Mouse (Mus musculus): ENCODE data around the gene Ctsll3.

Gene Ctsll3

DNA sequence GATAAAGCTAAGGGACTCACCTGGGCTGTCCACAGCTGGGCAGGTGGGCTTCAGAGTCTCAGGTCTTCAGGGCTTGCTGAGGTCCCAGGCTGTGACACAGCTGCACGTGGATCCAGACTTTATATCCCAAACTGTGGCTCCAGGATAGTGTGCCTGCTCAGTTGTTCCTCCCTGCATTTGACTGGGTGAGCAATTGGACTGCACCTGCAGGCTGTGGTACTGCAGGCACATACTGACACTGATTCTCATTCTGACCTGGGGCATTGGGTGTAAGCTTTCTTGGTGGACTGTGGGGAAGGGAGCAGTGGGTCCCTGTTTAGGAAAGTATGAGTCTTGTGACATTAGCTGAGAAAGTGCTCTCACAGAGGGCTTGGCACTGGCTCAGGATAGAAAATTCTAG is at the start of gene Ctsll3:
Gene Ctsll3, minus strand, starts transcription at position 101 of the 400 bp plus-strand sequence.
- DNase-seq (ENCODE audit: low read depth, low spot score), result no peak

GRCm38 (mm10) chr13:60848241-60849120 is 45.8 kb upstream of the Ctsll3 start:
- no peak for DNase-seq (ENCODE audit: low read depth, low spot score)

DNA sequence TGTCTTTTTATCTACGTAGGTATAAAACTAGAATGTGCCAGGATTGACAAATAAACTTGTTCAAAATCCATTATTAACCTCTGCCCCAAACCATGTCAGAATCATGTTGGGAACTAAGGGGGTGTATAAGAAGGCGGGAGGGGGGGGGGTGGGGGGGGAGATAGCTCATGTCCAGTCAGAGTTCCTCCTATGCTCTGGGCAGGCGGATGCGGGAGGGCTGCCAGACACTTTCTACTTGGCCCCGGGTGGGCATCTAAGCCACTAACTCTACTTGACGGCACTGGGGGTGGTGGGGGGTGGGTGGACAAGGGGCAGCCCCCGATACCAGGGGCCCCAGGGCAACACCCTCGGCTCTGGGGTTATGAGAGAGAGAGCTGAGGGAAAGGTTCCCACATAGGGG is 40.5 kb upstream of the Ctsll3 start:
- no peak for DNase-seq (ENCODE audit: low read depth, low spot score)

- DNase-seq (ENCODE audit: low read depth, low spot score), result no peak
These were observed 40.1 kb upstream of the Ctsll3 start for GRCm38 (mm10) chr13:60842703-60843102.

GRCm38 (mm10) chr13:60839353-60839902 is 36.8 kb upstream of the Ctsll3 start:
- no peak for DNase-seq (ENCODE audit: low read depth, low spot score)

DNA sequence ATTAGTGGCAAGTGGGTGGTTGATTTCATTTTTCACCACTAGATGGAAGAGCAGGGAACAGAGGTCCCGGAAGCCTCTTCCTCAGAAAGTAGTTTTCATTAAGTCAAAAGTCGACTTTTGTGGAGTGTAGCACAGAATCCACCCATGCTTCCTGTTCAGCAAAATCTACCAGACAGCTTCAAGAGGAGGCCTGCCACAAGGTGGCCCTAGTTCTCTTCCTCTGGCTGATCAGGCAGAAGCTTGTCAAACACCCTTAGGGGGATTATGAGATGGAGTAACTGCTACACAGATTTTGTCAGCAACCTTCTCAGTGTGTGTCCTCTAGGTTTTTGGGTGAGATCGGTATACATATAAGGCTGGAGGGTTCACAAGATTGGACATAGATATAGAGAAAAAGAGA is 23.4 kb upstream of the Ctsll3 start:
- no peak for DNase-seq (ENCODE audit: low read depth, low spot score)

DNA sequence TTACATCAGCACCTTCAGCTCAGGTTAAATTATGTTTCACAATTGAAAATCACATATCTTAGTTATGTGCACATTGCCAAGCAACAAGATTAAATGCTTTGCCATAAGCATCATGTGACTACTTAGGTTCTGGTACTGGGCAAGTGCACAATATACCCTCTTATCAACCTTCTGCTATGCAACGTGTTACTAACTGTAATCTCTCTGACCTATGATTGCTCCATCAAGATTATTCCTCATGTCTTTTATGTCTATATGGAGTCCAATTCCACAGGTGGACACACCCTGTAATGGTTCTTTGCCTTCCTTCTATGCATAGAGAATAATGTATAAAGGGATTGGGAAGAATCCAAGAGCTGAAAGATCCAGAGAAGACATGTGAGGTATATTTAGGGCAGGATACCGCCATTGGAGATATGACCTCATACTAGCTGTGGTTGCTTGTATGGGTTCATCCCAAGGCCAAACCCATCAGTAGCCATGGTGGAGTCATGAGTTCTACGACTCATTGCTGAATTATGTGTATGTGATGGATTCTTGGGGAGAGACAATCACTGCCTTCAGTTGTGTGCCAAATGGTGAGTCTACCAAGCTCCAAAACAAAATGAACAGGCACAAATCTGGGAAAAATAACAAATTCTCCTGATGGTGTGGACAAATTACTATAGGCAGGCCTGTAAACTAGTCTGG is 18.0 kb upstream of the Ctsll3 start:
- no peak for DNase-seq (ENCODE audit: low read depth, low spot score)

GRCm38 (mm10) chr13:60819469-60819868 is 16.8 kb upstream of the Ctsll3 start:
- no peak for DNase-seq (ENCODE audit: low read depth, low spot score)

GRCm38 (mm10) chr13:60813722-60814121 is 11.1 kb upstream of the Ctsll3 start:
- DNase-seq (ENCODE audit: low read depth, low spot score), result no peak

DNA sequence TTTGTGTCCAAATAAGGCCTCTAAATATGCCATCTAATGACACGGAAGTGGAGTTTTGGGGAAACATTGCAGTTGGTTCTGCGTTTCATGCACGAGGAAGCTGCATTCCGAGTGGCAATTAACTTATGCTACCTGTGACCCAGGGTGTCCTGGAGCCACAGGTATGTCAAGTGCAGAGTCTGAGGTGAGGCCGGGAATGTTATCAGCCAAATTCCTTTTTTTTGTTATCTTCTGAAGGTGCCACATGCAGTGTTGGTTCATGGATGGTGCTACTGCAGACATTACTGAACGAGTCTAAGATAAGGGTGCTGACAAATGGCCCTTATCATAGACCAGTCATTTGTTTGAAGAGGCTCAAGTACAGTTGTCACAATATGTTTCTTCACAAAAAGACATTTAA is 10.1 kb upstream of the Ctsll3 start:
- DNase-seq (ENCODE audit: low read depth, low spot score), result no peak

DNA sequence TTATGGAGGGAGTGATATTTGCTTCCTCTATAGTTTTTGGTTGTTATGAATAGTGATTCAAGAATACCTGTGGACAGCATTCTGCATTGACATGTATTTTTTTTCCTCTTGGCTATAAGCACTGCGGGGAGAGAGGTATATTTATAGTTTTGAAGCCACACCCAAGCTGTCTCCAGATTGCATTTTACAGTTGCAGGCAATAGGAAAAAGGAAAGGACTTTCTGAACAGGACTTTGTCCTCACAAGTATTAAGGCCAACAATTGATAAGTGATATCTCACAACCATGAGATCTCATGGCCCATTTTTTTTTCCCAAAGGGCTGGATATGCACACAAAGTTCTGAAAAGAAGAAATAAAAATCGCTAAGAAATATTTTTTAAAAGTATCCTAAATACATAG is 7.0 kb upstream of the Ctsll3 start:
- DNase-seq (ENCODE audit: low read depth, low spot score), result no peak

GRCm38 (mm10) chr13:60789466-60789865 is 13.2 kb downstream of the Ctsll3 start:
- DNase-seq (ENCODE audit: low read depth, low spot score), result no peak

DNA sequence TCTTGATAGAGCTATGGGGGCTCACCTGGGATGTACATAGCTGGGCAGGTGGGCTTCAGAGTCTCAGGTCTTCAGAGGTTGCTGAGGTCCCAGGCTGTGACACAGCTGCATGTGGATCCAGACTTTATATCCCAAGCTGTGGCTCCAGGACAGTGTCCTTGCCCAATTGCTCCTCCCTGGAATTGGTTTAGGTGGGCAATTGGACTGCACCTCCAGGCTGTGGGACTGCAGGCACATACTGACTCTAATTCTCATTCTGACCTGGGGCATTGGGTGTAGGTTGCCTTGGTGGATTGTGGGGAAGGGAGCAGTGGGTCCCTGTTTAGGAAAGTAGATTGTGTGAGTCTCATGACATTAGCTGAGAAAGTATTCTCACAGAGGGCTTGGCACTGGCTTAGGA is 16.4 kb downstream of the Ctsll3 start, which contains the start of gene BC051665:
Gene BC051665, minus strand, starts transcription at position 101 of the 400 bp plus-strand sequence.
- no peak for DNase-seq (ENCODE audit: low read depth, low spot score)

GRCm38 (mm10) chr13:60783301-60783700 is 19.3 kb downstream of the Ctsll3 start:
- no peak for DNase-seq (ENCODE audit: low read depth, low spot score)

GRCm38 (mm10) chr13:60780534-60780933 is 22.1 kb downstream of the Ctsll3 start:
- no peak for DNase-seq (ENCODE audit: low read depth, low spot score)

GRCm38 (mm10) chr13:60761161-60761560 is 41.5 kb downstream of the Ctsll3 start:
- no peak for DNase-seq (ENCODE audit: low read depth, low spot score)

GRCm38 (mm10) chr13:60760392-60760791 is 42.3 kb downstream of the Ctsll3 start:
- DNase-seq (ENCODE audit: low read depth, low spot score), result no peak

DNA sequence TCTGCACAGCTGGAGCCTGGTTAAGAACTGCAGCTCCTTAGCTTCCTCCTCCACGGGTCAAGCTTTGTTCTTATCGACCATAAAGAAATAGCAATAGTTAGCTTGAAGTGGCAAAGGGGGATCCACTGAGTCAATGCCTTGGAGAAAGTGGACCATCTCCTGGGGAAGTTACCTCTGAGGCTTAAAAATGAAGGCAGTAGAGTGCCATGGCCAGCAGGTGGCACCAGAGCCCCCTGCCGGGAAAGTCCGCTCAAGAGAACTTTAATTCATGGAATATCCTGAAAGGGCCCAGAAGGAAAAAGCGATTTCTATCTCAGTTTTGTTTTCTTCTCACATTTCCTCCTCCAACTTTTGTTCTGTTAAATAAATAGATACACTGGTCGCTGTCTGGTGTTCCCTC is 43.5 kb downstream of the Ctsll3 start:
- DNase-seq (ENCODE audit: low read depth, low spot score), result no peak

GRCm38 (mm10) chr13:60757292-60757691 is 45.4 kb downstream of the Ctsll3 start:
- DNase-seq (ENCODE audit: low read depth, low spot score), result no peak

DNA sequence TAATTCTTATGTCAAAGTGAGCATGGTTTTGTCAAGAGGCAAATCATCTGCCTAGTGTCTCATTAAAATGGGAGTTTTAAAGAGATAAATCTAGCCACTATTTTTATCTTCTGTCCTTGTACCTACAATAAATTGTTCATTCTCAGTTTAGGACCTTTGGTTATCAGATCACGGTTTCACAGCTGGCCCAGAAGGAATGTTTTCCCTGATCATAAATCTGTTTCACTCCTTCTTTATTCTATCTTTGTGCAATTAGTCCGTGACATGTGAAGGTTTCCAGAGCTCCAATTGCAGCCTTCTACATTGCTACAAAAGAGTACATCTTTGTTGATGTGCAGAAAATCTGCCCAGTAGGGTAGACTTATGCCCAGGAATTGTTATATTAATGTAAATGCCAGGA is 47.4 kb downstream of the Ctsll3 start:
- no peak for DNase-seq (ENCODE audit: low read depth, low spot score)

DNA sequence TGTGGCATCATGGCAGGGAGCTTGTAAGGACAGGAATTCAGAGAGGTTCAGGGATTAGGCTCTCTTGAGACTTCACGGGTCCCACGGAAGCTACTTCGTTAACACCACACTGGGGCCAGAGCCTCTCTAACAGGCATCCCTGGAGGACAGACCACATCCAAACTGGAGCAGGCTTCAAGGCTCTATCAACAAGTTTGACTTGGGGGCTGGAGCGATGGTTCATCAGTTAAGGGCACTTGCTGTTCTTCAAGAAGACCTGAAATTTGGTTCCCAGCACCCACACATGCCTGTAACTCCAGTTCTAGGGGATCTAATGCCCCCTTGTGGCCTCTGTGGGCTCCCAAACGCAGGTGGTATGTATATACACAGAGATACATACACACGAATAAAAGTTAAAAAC is 49.4 kb downstream of the Ctsll3 start:
- no peak for DNase-seq (ENCODE audit: low read depth, low spot score)

DNA sequence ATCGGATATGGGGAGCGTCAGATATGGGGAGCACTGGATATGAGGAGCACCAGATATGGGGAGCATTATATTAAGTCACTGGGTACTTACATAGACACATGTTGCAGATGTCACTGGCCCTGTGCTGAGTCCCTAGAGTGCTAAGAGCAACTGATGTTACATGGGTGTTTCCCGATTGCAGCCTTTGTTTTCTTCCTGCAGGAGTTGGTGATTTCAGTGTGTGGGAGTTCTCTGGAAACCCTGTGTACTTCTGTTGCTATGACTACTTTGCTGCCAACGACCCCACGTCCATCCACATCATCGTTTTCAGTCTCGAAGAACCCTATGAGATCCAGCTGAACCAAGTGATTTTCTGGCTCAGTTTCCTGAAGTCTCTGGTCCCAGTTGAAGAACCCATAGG is 51.7 kb downstream of the Ctsll3 start:
- no peak for DNase-seq (ENCODE audit: low read depth, low spot score)

GRCm38 (mm10) chr13:60748556-60748955 is 54.1 kb downstream of the Ctsll3 start:
- DNase-seq (ENCODE audit: low read depth, low spot score), result no peak
